Mouse (Mus musculus) neural tube, embryonic 14.5 days (tissue): ENCODE measurements around the gene Smco4. TPM values are rescaled to one million over a fixed set of nuclear protein-coding genes. Genes with fewer than 3 reads are reported as not detected.
"Not testable (repeated sequence)": the region's sequence is repeated elsewhere in the genome, so short reads cannot be mapped to it uniquely, and the experiment has no call there.

Source experiments
- ATAC-seq: fragments of 200-750 bp; cut with Nextera tagmentation; 2 replicates; pipeline ENCODE4 v1.8.0; 2017; ENCODE audit warnings: low read depth, mild to moderate bottlenecking, moderate TSS enrichment, moderate library complexity
- H3K27ac ChIP-seq: fragments of 300-500 bp; sonication (generic); 2 replicates; pipeline ENCODE4 v1.5.1; 2014; ENCODE audit warnings: low read depth, mild to moderate bottlenecking, control low read depth, low read length, moderate library complexity, mixed read lengths
- H3K27me3 ChIP-seq: fragments of 300-500 bp; sonication (generic); 2 replicates; pipeline ENCODE4 v1.6.1; 2014; ENCODE audit warnings: low read length; ENCODE audit not compliant: control insufficient read depth, insufficient read depth
- H3K36me3 ChIP-seq: fragments of 300-500 bp; sonication (generic); 2 replicates; pipeline ENCODE4 v1.6.1; 2014; ENCODE audit warnings: low read length, mixed read lengths; ENCODE audit not compliant: control insufficient read depth, insufficient read depth
- H3K4me1 ChIP-seq: fragments of 300-500 bp; sonication (generic); 2 replicates; pipeline ENCODE4 v1.6.1; 2014; ENCODE audit warnings: low read length; ENCODE audit not compliant: control insufficient read depth, insufficient read depth
- H3K4me2 ChIP-seq: fragments of 300-500 bp; sonication (generic); 2 replicates; pipeline ENCODE4 v1.6.1; 2014; ENCODE audit warnings: mild to moderate bottlenecking, low read depth, low read length, control low read depth
- H3K4me3 ChIP-seq: fragments of 300-500 bp; sonication (generic); 2 replicates; pipeline ENCODE4 v1.5.1; 2014; ENCODE audit warnings: low read depth, low read length, control low read depth, mixed read lengths
- H3K9ac ChIP-seq: fragments of 300-500 bp; sonication (generic); replicated peaks from 2 replicates; pipeline ENCODE4 v1.6.1; 2014; ENCODE audit warnings: low read depth, mild to moderate bottlenecking, control low read depth, low read length, mixed read lengths
- H3K9me3 ChIP-seq: fragments of 300-500 bp; sonication (generic); 2 replicates; pipeline ENCODE4 v1.6.1; 2016; ENCODE audit warnings: low read length; ENCODE audit not compliant: control insufficient read depth
- WGBS: fragments of 180-500 bp; shearing (Covaris S2); extraction: QIAGEN DNeasy Blood & Tissue Kit; methylation state at CpG from one replicate; pipeline ENCODE4 v1.1.7; 2014; 5-methylcytosine and 5-hydroxymethylcytosine counted together
- polyA plus RNA-seq: library from polyadenylated mRNA; unstranded; fragments of >200 nt; fragmentation: Nextera tagmentation; extraction: Ambion mirVana; gene quantifications from 2 replicates; pipeline ENCODE4 v1.2.1, GENCODE M21; 2014

Smco4 gene
- polyA plus RNA-seq, 1 experiment from 2014 or later: 1.6 TPM

- H3K4me1 ChIP-seq: no peaks in the 10 kb centered on the region
- WGBS: 89% methylated on average over 8 of the region's 8 CpGs
- ATAC-seq: no peak
- H3K9me3 ChIP-seq: no peaks in the 10 kb centered on the region
- H3K27ac ChIP-seq: no peak overlapping the region
- H3K9ac ChIP-seq: no peak overlapping the region
- no peak overlapping the region for H3K4me2 ChIP-seq
- H3K4me3 ChIP-seq: no peak overlapping the region
- H3K36me3 ChIP-seq: no peaks in the 10 kb centered on the region
- no peaks in the 10 kb centered on the region for H3K27me3 ChIP-seq
Observed at GRCm38 (mm10) chr9:15538979-15539533, 45.8 kb downstream of the Smco4 start.

- Histone ChIP-seq H3K9me3 (no peaks in the 10 kb centered on the region), H3K4me3 (no peak overlapping the region), H3K27ac (no peak overlapping the region), H3K27me3 (no peaks in the 10 kb centered on the region), H3K9ac (no peak overlapping the region), H3K4me1 (no peaks in the 10 kb centered on the region), H3K4me2 (no peak overlapping the region), H3K36me3 (no peaks in the 10 kb centered on the region)
- ATAC-seq: no peak
- WGBS: 82% methylated on average over 5 of the region's 5 CpGs
Observed at GRCm38 (mm10) chr9:15541735-15542354, 48.6 kb downstream of the Smco4 start.

GRCm38 (mm10) chr9:15550461-15550961, 57.3 kb downstream of the Smco4 start:
- H3K9me3 ChIP-seq: no peaks in the 10 kb centered on the region
- H3K36me3 ChIP-seq: no peaks in the 10 kb centered on the region
- no peaks in the 10 kb centered on the region for H3K27me3 ChIP-seq
- H3K4me2 ChIP-seq: no peak overlapping the region
- 90% methylated on average over 4 of the region's 4 CpGs for WGBS
- H3K27ac ChIP-seq: no peak overlapping the region
- H3K4me1 ChIP-seq: no peaks in the 10 kb centered on the region
- no peak for ATAC-seq
- no peak overlapping the region for H3K9ac ChIP-seq
- no peak overlapping the region for H3K4me3 ChIP-seq

GRCm38 (mm10) chr9:15551073-15551472, 57.8 kb downstream of the Smco4 start:
- not testable (repeated sequence) for ATAC-seq, H3K36me3 ChIP-seq, H3K9me3 ChIP-seq, H3K4me1 ChIP-seq, H3K9ac ChIP-seq, H3K4me3 ChIP-seq, H3K27ac ChIP-seq, H3K27me3 ChIP-seq, H3K4me2 ChIP-seq
- WGBS: 96% methylated on average over 6 of the region's 6 CpGs

- Histone ChIP-seq H3K27me3 (no peaks in the 10 kb centered on the region), H3K4me3 (no peak overlapping the region), H3K4me1 (no peaks in the 10 kb centered on the region), H3K27ac (no peak overlapping the region), H3K36me3 (no peaks in the 10 kb centered on the region), H3K9me3 (no peaks in the 10 kb centered on the region), H3K4me2 (no peak overlapping the region), H3K9ac (no peak overlapping the region)
- ATAC-seq: no peak; the same call in 1 of the 2 replicates
- 82% methylated on average over 15 of the region's 15 CpGs for WGBS
Observed at GRCm38 (mm10) chr9:15551933-15552851, 59.0 kb downstream of the Smco4 start.

- H3K4me3 ChIP-seq: no peak overlapping the region
- no peak for ATAC-seq
- H3K36me3 ChIP-seq: no peaks in the 10 kb centered on the region
- H3K4me1 ChIP-seq: no peaks in the 10 kb centered on the region
- no peaks in the 10 kb centered on the region for H3K9me3 ChIP-seq
- H3K27me3 ChIP-seq: no peaks in the 10 kb centered on the region
- H3K9ac ChIP-seq: no peak overlapping the region
- H3K27ac ChIP-seq: no peak overlapping the region
- no peak overlapping the region for H3K4me2 ChIP-seq
- WGBS: 71% methylated on average over 8 of the region's 8 CpGs
Observed at GRCm38 (mm10) chr9:15553322-15553721, 60.1 kb downstream of the Smco4 start.

- Histone ChIP-seq H3K9me3 (no peaks in the 10 kb centered on the region), H3K4me1 (no peaks in the 10 kb centered on the region), H3K4me3 (no peak overlapping the region), H3K9ac (no peak overlapping the region), H3K27ac (no peak overlapping the region), H3K36me3 (no peaks in the 10 kb centered on the region), H3K27me3 (no peaks in the 10 kb centered on the region), H3K4me2 (no peak overlapping the region)
- ATAC-seq: no peak
- 76% methylated on average over 3 of the region's 3 CpGs for WGBS
Observed at GRCm38 (mm10) chr9:15560451-15560850, 67.2 kb downstream of the Smco4 start.

GRCm38 (mm10) chr9:15562353-15562752, 69.1 kb downstream of the Smco4 start:
- Histone ChIP-seq H3K4me3 (no peak overlapping the region), H3K36me3 (no peaks in the 10 kb centered on the region), H3K9me3 (no peaks in the 10 kb centered on the region), H3K9ac (no peak overlapping the region), H3K4me1 (no peaks in the 10 kb centered on the region), H3K27me3 (no peaks in the 10 kb centered on the region), H3K4me2 (no peak overlapping the region), H3K27ac (no peak overlapping the region)
- ATAC-seq: no peak
- WGBS: 89% methylated on average over 7 of the region's 7 CpGs
